Mouse (Mus musculus) heart, postnatal 14 days (tissue): ENCODE results near the gene Kirrel3. TPM values are rescaled to one million over a fixed set of nuclear protein-coding genes. Genes with fewer than 3 reads are reported as not detected.

Experiments
- DNase-seq, 2 experiments: peaks; one replicate each; pipeline ENCODE4 v3.0.0; 2021 to 2022
- intact Hi-C: fragments of 180-260 bp; cut with DNase I; formaldehyde crosslinking; loops from one replicate; pipeline ENCODE4 v1.15.1; 2025
- total RNA-seq, 2 experiments: library from RNA; stranded (reverse); gene quantifications; 2 replicates each; pipeline ENCODE4 v1.2.3; 2021

Gene Kirrel3
- total RNA-seq, 2 experiments from 2014 or later: 0.95 to 1.0 TPM

DNA sequence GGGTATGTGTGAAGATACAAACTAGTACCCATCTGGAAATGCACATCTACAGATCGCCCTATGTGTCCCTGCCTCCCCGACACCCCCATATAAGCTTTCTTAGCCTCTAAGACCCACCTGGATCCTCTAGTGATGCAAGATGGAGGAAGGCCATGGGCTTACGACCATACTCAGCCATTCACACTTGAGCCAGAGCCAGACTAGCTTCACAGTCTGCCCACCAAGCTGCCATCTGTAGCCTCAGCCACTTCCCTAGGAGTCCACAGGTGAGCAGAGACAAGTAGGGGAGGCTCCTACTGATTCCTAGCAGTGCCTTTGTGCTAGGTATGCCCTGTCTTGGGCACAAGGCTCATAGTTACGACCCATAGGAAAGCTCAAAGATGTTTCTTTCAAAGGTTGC lies 476.6 kb downstream of the Kirrel3 start:
- intact Hi-C loops: no loop called here
- no peak for DNase-seq

DNA sequence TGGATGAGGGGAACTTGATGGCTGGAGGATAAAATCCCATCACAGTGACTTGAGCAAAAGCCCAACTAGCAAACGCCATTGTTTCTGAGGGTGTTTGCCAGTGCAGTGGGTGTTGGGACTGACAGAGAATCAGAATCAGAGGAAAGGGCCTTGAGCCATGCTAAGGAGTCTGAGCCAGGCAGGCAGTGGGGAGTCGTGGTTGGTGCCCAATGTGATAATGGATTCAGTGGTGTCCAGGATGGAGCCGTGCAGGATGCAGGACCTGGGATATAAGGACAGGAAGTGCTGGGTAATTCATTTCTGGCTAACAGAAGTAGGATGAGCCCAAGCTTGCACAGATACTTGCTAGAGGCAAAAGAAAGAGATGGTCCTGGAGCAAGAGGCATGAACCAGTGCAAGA lies 477.9 kb downstream of the Kirrel3 start:
- intact Hi-C loops: no loop called here
- no peak for DNase-seq

DNA sequence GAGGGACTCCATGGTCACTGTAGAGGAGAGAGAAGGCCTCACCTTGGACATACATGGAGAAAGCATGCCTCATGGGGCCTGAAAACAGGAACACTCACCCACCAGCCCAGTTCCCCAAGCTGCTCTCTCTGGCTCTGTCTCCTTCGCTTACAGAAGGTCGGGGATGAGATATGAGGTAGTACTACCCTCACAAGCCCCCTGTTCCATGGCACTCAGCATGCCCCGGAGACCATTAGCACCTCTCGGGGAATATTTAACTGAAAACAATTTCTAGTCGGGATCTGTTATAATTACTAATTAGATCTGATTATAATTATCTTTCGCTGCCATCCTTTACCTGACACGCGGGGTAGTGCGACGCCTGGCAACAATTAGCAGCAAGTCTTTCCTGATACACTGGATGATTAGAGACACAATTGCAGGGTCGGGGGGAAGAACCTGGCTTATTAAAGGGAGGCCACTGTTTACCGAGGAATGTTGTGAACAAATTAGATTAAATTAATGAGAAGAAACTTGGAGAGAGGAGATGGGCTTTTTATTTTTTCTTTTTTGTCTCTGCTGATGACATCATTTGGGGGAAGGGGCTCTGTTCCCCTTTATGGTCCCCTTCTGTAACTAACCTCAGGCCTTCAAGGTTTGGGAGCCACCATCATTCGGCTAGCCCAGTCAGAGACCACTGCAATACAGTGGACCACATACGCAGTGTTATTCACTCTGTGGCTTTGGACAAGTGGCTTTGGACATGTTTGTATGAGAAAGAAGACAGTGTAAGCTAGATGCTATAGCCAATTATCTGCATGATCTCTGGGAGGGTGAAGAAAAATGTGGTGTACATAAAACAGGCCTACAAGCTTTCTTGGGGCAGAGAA lies 478.7 kb downstream of the Kirrel3 start:
- intact Hi-C loops: no loop called here
- no peak for DNase-seq

DNA sequence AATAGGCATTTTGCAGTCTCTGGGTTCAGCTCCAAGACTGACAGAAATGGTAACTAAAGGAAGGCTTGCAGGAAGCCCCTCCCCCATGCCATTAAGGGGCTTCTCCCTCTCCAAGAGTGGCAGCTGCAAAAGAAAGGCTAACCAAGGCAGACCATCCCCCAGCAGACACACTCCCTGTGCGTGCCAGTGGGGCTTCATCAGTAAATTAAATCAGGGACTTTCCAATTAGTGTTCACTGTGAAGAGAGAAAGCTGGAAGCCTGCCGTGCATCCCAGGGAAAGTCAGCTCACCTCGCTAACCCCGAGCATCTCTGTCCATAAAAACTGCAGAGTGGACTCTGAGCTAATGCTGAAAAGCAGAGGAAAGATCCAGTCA lies 479.3 kb downstream of the Kirrel3 start:
- no peak for DNase-seq
- intact Hi-C loops: no loop called here

DNA sequence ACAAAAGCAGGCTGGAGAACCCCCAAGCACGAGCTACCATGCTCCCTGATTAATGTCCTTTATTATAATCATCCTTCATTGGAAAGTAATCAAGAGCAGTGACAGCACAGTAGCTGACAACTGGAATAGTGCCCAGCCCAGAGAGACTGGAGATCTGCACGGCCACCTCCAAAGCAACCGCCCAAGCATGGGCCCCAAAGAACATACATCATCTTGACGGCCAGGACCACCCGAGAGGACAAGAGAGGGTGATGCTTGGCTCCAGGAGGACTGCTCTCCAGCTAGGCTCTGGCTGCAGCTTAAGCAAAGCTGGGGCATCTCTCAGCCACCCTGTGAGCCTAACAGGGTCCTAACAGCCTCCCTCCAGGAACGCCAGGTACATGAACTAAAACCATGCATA lies 482.1 kb downstream of the Kirrel3 start:
- DNase-seq: no peak
- intact Hi-C loops: no loop called here

DNA sequence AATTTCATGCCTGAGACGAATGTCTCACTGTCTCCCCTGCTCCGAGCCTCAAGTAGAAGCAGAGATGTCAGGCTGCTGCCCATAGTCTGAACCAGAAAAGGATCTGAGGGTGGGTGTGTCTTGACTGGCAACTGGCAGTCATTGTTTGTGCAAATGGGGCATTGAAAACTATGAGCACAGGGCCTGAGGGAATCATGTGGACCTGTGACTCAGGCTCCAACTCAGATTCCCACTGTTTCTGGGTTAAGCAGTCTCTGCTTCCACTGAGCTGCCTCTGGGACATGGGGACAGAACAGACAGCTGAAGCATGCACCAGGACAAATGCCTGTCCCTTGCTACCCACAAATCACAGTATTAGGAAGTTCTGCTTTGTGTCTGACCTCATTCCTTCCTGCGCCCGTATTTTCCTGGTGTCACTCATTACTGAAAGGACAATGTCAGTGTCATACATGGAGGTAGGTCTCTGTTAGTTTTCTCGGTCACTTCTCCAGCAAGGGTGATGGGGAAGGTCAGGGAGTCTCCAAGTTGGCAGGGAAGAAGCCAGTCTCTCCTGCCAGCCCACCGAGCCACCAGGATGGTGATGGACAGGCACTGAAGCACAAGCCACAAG lies 484.3 kb downstream of the Kirrel3 start:
- intact Hi-C loops: no loop called here
- no peak for DNase-seq

DNA sequence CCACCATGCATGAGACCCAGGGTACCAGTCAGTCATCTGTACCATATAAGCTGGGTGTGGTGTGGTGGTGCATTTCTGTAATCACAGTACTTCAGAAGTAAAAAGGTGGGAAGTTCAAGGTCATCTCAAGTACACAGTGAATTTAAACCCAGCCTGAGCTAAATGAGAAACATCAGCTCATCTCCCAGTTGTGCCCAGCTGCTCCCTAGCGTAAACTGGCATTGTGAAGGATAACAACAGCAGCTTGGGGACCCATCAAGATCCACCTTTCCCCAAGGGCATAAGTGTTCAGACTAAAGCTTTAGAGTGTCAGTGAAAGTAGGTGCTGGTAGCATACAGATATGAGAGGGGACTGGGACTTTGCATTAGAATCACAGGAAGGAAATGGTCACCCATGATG lies 488.6 kb downstream of the Kirrel3 start:
- intact Hi-C loops: no loop called here
- no peak for DNase-seq

DNA sequence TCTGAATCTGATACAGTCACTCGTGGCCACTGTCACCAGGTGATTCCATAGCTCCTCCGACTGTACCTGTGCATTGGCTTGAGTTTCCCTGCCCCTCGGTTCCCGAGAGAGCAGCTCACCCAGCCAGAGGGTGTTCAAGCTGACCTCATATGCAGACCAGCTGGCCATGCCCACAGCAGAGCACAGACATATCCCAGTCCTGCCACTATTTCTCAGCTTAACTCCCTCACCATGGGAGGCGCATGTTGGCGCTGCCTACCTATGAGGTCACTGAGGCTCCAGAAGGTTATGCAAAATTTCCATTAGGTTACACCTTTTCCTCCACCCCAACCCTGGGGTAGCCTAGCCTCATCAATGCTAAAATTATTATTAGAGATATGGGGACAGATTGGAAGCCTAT lies 489.6 kb downstream of the Kirrel3 start:
- intact Hi-C loops: no loop called here
- DNase-seq: no peak

DNA sequence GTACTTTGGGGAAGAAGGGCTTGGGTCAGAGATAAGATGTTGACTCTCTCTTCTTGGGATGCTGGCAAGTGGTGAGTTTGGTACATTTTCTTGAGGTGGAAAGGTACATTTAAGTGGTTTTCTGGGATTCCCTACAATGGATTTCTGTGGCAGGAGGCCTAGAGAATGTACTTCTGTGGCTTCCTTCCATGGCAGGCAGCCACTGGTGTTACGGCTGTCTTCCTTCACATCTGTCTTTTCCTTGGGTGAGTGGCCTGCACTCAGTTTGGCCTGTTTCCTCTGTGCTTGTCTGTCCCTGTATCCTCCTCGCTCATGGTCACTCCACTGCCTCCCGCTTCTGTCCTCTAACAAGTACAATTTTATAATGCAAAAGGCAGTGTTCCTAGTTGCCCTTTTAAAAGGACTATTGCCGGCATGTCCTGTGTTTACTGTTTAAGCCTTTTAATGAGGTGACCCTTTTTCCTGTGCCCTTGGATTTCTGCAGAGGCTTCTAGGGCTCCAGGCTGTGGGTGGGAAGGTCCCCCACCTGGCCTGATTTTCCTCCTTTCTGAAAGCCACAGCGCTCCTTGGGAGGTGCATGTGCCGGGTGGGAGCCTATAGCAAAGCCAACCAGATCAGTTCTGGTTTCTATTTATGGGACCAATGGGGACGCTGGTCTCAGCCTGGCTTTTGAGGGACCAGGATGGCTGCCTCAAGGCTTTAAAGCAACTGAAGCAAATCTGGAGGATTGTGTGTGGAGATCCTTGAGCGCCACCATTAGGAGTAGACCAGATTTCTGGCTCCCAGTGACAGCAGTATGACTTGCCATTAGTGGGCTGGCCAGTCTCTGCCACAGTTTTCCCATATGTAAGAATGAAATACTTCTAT lies 491.1 kb downstream of the Kirrel3 start:
- no peak for DNase-seq
- intact Hi-C loops: no loop called here

DNA sequence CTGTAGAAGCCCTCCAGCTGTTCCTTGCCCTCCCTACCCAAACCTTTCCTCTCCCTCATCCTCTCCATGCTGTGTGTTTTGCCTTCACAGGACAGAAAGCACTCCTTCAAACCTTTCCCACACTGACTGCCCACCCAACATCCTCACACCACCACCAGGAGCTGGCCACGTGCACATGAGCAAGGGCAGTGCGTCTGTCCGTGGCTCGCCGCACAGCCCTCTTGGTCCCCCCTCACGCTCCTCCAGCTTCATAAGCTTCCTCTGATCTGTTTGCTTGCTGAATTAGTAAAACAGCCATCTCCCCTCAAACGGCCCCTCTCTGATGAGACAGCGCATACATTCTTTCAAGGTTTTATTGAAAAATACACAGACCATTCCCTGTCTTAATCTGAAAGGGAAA lies 492.0 kb downstream of the Kirrel3 start:
- DNase-seq: no peak
- intact Hi-C loops: no loop called here

DNA sequence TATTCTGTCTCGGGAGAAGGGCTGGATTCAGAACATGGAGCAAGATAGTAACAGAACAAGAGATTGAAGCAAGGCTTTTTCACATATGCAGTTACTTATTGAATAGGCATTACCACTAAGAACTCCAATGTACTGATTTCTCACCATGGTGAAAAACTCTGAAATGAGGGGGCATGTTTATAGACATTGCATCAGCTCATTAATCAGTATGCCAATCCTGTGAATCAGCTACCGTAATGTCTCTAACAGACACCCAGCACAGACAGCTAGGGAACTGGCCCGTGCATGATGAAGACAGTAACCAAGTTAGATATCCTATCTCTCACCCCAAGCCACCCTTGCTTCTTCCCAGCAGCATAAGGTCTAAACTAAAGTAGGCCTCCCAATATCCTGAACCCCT lies 492.5 kb downstream of the Kirrel3 start:
- intact Hi-C loops: no loop called here
- DNase-seq: no peak

DNA sequence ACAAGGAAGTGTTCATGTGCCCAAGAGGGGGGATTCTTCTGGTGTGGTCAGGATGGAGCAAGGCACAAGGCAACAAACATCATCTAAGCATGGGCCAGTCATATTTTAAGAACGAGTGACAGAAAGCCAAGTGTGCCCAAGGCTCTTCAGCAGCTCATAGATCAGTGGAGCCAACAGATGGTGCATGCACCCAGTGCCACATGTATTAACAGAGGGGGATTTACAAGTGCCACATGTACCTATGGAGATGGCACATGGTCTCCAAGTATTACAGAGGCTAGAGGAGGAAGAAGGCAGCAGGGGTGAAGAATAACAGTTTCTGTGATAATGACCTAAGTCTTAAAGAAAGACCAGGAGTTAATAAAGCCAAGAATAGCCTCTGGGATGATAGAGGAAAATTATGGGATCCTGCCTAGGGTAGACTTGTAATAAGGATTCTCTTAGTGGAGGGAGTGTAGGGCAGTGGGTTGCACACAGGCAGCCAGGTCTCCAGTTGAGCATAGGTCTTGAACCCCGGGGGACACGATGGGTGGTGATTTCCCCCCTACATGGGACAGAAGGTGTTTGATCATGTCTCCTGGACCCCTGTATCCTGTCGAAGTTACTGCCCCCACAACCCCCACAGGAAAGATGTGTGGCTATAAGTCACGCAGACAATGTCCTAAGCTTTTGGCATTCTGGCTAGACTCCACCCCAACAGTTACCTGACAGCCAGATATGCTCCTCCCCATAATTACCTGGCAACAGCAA lies 495.0 kb downstream of the Kirrel3 start:
- DNase-seq: no peak
- intact Hi-C loops: no loop called here

DNA sequence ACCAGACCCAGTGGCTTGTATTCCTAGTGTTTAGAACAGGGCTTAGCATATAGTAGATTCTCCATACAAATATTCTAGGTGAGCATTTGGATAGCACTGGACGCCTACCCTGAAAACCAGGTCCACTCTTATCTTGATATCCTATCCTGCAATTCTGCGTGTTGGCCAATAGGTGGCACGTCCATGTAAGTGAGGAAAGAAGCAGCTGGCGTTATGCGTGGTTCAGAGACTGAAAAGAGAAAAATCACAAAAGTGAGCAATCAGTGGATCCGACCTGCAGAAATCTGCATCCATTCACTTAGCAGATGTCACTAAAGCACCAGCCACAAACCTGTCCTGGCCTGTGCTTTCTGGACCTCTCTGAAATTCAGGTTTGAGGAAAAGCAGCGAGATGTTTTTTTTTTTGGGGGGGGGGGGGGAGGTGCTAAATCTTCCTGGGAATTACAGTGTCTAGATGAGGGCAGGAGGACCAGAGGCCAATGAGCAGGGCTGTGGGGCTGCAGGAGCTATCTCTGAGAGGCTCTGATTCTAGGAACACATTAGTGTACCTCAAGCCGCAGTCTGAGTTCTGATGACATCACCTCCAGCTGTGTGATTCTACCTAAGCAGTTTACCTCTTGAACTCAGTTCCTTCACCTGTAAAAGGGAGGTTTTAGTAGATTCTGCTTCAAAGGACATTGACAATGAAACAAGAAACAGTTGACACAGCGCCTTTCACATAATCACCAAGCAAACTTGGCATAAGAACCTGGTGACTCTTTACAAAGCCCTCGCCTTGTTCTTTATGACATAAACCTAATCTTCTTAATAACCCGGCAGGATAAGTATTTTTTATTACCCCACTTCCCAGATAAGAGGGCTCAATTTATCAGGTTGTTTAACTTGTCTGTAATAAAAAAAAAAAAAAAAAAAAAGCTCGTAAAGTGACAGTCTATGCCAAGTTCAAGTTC lies 498.1 kb downstream of the Kirrel3 start:
- DNase-seq: peak in 1 of 2 experiments; percentile 49
- intact Hi-C loops: loop anchor here (2.0 kb wide), 1 partner anchor 183 kb away; no protein-coding TSS in a partner anchor

DNA sequence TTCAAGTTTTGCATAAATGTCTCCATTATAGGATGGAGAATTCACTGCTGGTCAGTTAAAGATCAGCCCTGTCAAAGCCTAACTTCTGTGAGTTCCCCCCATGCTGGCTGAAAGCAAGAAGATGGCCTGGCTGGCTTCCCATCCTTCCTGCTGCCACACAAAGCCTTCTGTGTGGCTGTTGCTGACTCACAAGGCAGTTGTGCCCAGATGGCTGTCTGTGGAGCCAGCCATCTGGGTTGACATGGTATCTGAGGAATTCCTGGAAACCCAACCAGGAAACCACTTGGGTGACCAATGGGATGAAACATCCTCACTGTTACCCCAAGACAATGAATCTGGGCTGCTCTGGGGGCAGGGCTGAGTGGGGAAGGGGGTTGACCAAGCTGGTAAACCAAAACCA lies 500.5 kb downstream of the Kirrel3 start:
- intact Hi-C loops: no loop called here
- no peak for DNase-seq

DNA sequence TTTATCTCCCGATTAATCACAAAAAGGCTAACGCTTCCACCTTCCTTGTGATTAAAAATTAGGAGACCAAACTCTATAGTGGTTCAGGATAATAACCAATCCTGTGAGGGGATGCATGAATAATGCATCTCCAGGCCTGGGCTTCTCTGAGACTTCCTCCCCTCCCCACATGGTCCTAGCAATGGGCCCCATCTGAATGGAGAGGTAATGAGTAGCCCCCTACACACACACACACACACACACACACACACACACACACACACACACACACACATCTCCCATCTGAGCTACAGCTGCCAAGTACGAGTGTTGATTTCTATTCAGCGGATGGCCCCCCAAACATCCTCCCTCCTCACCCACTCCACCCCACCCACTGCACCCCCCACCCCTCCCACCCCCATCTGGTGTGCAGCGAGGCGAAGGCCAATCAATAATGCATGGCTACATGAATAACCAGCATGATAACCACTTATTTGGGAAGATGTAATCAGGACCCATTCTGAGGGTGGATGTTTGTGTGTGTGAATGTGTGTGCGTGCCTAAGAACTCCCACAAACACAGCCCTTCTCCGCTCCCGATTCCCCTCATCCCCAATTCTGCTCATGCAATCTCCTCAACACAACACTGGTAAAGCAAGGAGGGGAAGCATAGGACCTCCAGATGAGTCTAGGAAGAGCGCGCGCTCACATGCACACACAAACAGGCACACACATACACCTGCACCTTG lies 501.9 kb downstream of the Kirrel3 start:
- DNase-seq: no peak
- intact Hi-C loops: no loop called here

DNA sequence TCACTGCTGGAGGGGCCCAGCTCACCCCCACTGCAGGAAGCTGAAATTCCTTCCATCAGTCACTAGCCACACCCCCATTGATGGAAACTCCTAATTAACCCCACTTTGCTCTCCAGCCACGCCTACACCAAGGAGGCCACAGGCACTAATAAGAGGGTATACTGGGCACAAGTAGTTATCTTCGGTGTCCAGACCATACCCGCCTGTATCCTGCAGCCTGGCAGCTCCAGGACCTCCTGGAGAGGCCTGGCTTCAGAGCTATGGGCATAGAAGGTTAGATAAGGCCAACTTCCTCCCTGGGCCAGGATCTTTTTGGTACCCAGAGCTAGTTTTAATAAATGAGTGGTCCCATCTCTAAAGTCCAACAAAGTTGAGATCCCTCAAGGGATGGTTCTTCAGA lies 503.0 kb downstream of the Kirrel3 start:
- DNase-seq: no peak

DNA sequence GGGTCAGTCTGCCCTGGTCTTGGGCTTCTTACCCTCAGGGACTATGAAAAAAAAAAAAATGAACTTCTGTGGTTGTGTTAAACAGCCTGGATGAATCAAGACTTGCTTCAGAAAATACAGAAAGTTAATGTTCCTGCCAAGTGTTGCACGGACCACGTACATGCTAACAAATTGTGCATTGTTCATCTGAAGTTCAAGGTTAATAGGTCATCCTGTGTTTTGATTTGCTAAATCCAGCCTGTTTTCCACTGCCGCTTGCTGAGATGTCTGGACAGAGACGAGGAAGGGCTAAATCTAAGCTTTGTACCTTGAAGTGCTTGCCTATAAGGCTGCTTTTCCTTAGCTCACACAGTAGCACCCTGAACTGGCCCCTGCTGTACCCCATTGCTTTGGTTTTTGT lies 506.5 kb downstream of the Kirrel3 start:
- no peak for DNase-seq
- intact Hi-C loops: no loop called here

More for the DNA sequence above, 503.0 kb downstream of the Kirrel3 start:
- intact Hi-C loops: no loop called here

DNA sequence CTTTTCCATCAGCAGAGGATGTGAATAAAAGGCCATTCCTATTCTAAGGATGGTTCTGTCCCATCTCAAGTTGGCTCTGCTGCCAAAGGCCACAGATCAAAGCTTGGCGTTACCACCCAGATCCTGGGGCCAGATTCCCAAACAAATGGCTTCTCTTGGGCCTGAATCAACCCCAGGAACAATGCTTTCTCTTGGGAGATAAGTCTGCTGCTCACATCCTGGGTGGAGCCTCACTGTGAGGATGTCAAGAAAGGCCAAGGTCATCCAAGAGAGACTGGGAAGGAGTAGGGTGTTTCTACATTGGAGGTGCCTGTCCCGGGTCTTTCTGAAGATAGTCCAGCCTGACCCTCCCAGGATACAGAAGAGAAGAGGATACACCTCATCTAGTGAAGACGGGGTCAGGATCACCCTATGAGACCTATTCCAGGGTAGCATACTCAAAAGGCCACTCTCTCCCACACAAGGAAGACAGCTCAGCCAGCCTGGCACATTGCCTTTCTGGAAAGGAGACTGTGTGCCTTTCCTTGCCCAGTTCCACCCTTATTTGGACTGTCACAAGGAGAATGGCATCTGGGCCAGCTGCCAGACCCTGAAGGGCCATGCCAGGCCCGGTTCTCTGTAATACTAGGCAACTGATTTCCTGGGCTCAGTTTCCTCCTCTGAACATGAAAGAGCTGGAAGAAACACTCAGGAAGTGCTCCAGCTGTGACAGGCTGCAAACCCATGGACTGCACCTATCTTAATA lies 507.9 kb downstream of the Kirrel3 start:
- intact Hi-C loops: no loop called here
- peak; percentile 83 to 89 for DNase-seq
